Mouse (Mus musculus): ENCODE results near the gene Gpr39. TPM values are rescaled to one million over a fixed set of nuclear protein-coding genes. Genes with fewer than 3 reads are reported as not detected.

Gene Gpr39
- 0.30 and 0.47 TPM in 2 replicates for polyA plus RNA-seq (2015; fragmentation: Nextera tagmentation; extraction: Ambion mirVana)

GRCm38 (mm10) chr1:125676790-125677273 is at the start of gene Gpr39:
TSS of gene Gpr39 (plus strand) at chr1:125676995.

GRCm38 (mm10) chr1:125912601-125913600 is 236.1 kb downstream of the Gpr39 start, which contains the start of gene Lypd1:
TSS of gene Lypd1 (minus strand) at chr1:125913101.

Other genes with a start within 250 kb of the Gpr39 start
- 175 and 235 TPM in 2 replicates for gene Actr3, start 241.3 kb upstream of the Gpr39 start, polyA plus RNA-seq (2015; fragmentation: Nextera tagmentation; extraction: Ambion mirVana)
- 9.0 and 13.0 TPM in 2 replicates for gene Slc35f5, start 116.4 kb upstream of the Gpr39 start, polyA plus RNA-seq (2015; fragmentation: Nextera tagmentation; extraction: Ambion mirVana)
- 0.46 and 0.55 TPM in 2 replicates for gene Lypd1, start 236.1 kb downstream of the Gpr39 start, polyA plus RNA-seq (2015; fragmentation: Nextera tagmentation; extraction: Ambion mirVana)